Mouse (Mus musculus) embryonic facial prominence, embryonic 12.5 days (tissue): ENCODE measurements around the gene Plcz1. TPM values are rescaled to one million over a fixed set of nuclear protein-coding genes. Genes with fewer than 3 reads are reported as not detected.

ENCODE experiments used
- ATAC-seq: fragments of 200-750 bp; cut with Nextera tagmentation; 2 replicates; pipeline ENCODE4 v1.8.0; 2017; ENCODE audit not compliant: insufficient number of reproducible peaks, insufficient read depth, low FRiP score, low TSS enrichment
- H3K27ac ChIP-seq: fragments of 300-500 bp; sonication (generic); 2 replicates; pipeline ENCODE4 v1.5.1; 2016; ENCODE audit warnings: mild to moderate bottlenecking
- H3K27me3 ChIP-seq: fragments of 300-500 bp; sonication (generic); 2 replicates; pipeline ENCODE4 v1.6.1; 2016; ENCODE audit warnings: mild to moderate bottlenecking, moderate library complexity
- H3K36me3 ChIP-seq: fragments of 300-500 bp; sonication (generic); 2 replicates; pipeline ENCODE4 v1.6.1; 2016; ENCODE audit warnings: mild to moderate bottlenecking
- H3K4me1 ChIP-seq: fragments of 300-500 bp; sonication (generic); 2 replicates; pipeline ENCODE4 v1.6.1; 2016
- H3K4me2 ChIP-seq: fragments of 300-500 bp; sonication (generic); replicated peaks from 2 replicates; pipeline ENCODE4 v1.6.1; 2016; ENCODE audit warnings: mild to moderate bottlenecking, moderate library complexity
- H3K4me3 ChIP-seq: fragments of 300-500 bp; sonication (generic); 2 replicates; pipeline ENCODE4 v1.5.1; 2016; ENCODE audit warnings: mild to moderate bottlenecking
- H3K9ac ChIP-seq: fragments of 300-500 bp; sonication (generic); 2 replicates; pipeline ENCODE4 v1.6.1; 2016; ENCODE audit warnings: mild to moderate bottlenecking, moderate library complexity
- H3K9me3 ChIP-seq: fragments of 300-500 bp; sonication (generic); 2 replicates; pipeline ENCODE4 v1.6.1; 2016; ENCODE audit warnings: mild to moderate bottlenecking, moderate library complexity
- WGBS: fragments of 180-500 bp; shearing (Covaris S2); methylation state at CpG from one replicate; pipeline ENCODE4 v1.1.7; 2016; 5-methylcytosine and 5-hydroxymethylcytosine counted together
- polyA plus RNA-seq: library from polyadenylated mRNA; unstranded; fragments of >200 nt; fragmentation: Nextera tagmentation; extraction: Ambion mirVana; gene quantifications from 2 replicates; pipeline ENCODE4 v1.2.1, GENCODE M21; 2016

Plcz1 gene
- polyA plus RNA-seq, 1 experiment from 2014 or later = not detected

DNA sequence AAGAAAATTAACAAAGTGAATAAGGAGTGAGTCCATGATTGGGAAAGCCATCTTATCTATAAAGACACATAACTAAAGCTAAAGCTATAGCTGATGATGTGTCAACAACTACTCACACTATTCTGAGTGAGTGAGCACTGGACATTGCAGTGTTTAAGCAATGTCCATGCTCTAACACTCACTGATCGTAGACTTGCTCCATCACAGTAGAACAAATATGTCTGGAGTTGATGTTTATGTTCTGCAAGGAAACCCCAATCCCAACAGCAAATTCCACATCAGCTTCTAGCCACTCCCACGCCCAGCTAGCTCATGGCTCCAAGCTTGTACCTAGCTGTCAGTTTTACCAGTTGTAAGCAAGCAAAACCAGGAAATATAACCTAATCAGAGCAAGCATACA, 54.7 kb downstream of the Plcz1 start:
- H3K9me3 ChIP-seq = no peaks in the 10 kb centered on the region
- H3K27ac ChIP-seq = no peak overlapping the region
- H3K27me3 ChIP-seq = no peaks in the 10 kb centered on the region
- H3K4me2 ChIP-seq = no peak overlapping the region
- no peak overlapping the region for H3K4me3 ChIP-seq
- WGBS = 71% methylated on average over 2 of the region's 2 CpGs
- no peak for ATAC-seq
- no peaks in the 10 kb centered on the region for H3K4me1 ChIP-seq
- H3K36me3 ChIP-seq = no peaks in the 10 kb centered on the region
- no peak overlapping the region for H3K9ac ChIP-seq

DNA sequence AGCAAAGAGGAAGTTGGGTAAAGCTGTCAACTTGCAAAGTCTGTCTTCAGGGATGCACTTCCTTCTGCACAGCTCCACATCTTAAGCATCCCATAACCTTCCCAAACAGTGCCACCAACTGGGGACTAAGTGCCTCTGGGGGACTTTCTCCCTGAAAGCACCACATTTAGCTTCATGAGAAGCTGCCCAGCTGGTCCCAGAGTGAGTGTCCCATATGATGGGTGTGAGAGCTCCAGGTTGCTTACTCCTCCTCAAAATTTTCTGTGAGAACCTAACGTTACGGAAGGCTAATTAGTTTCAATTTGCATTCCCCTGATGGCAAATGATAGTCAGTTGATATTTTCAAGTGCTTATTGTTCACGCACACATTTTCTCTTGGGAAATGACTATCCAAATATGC, 57.2 kb downstream of the Plcz1 start:
- no peaks in the 10 kb centered on the region for H3K4me1 ChIP-seq
- WGBS = 86% methylated on average over 3 of the region's 3 CpGs
- H3K27ac ChIP-seq = no peak overlapping the region
- no peak for ATAC-seq
- H3K4me3 ChIP-seq = no peak overlapping the region
- no peak overlapping the region for H3K9ac ChIP-seq
- no peaks in the 10 kb centered on the region for H3K9me3 ChIP-seq
- H3K4me2 ChIP-seq = no peak overlapping the region
- no peaks in the 10 kb centered on the region for H3K27me3 ChIP-seq
- H3K36me3 ChIP-seq = no peaks in the 10 kb centered on the region

GRCm38 (mm10) chr6:139981061-139981460, 60.2 kb downstream of the Plcz1 start:
- H3K4me2 ChIP-seq = no peak overlapping the region
- H3K27me3 ChIP-seq = no peaks in the 10 kb centered on the region
- no peak overlapping the region for H3K27ac ChIP-seq
- H3K36me3 ChIP-seq = no peaks in the 10 kb centered on the region
- no peak overlapping the region for H3K9ac ChIP-seq
- no peaks in the 10 kb centered on the region for H3K4me1 ChIP-seq
- ATAC-seq = no peak
- no peak overlapping the region for H3K4me3 ChIP-seq
- H3K9me3 ChIP-seq = no peaks in the 10 kb centered on the region

DNA sequence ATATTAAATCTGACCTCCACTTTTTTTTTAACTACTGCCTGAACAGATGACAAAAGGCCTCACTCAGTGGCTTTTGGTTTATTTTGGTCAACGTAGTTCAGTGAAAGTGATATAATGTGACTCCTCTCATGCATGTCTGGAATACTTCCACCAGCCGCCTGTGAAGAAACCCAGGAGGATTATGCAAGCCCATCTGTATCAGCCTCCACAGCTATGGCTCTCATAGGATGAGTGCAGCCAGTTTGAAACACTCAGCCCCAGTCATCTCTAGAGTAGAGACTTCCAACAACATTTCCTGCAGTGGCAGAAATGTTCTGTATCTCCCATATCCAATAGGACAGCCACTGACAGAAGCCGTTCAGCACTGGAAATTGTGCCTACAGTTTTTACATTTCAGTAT, 63.1 kb downstream of the Plcz1 start:
- Histone ChIP-seq H3K4me1 (no peaks in the 10 kb centered on the region), H3K4me2 (no peak overlapping the region), H3K4me3 (no peak overlapping the region), H3K9ac (no peak overlapping the region), H3K27ac (no peak overlapping the region), H3K27me3 (no peaks in the 10 kb centered on the region), H3K9me3 (no peaks in the 10 kb centered on the region), H3K36me3 (no peaks in the 10 kb centered on the region)
- no peak for ATAC-seq
- 53% methylated on average over 3 of the region's 3 CpGs for WGBS

- H3K4me3 ChIP-seq = no peak overlapping the region
- no peaks in the 10 kb centered on the region for H3K27me3 ChIP-seq
- H3K27ac ChIP-seq = no peak overlapping the region
- H3K9me3 ChIP-seq = no peaks in the 10 kb centered on the region
- H3K36me3 ChIP-seq = no peaks in the 10 kb centered on the region
- H3K4me2 ChIP-seq = no peak overlapping the region
- no peak for ATAC-seq
- H3K9ac ChIP-seq = no peak overlapping the region
- no peaks in the 10 kb centered on the region for H3K4me1 ChIP-seq
- 83% methylated on average over 5 of the region's 5 CpGs for WGBS
These were observed 66.6 kb downstream of the Plcz1 start for GRCm38 (mm10) chr6:139974668-139975067.

DNA sequence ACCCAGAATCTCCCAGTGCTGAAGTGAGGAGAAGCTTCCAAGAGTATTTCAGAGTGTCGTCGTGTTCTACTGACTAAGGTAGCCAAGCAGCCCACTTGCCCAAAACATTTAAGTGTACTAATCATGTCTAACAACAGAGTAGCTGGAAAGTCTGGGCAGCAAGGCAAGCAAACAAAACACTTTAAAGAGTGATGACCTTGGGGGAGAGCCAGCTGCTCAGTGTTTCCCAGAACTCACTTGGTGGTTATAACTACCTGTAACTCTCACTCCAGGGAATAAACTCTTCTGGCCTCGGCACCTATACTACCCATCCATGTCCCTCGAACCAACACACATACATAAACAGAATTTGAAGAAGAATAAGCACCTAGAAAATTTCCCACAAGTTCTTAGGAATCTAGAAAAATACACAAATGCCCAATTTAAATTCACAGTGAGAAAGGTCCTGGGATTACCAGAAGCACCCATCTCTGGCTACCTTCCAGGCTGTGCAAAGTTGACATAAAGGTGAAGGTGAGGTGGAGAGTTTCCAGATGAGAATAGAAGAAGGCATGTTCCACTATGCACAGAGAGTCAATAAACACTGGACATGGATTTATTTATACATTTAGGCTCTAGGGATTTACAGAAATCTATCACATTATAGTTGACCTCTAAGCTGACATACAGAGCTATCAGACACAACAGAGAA, 69.5 kb downstream of the Plcz1 start:
- 86% methylated on average over 4 of the region's 4 CpGs for WGBS
- H3K27ac ChIP-seq = no peak overlapping the region
- no peak overlapping the region for H3K4me3 ChIP-seq
- H3K4me2 ChIP-seq = no peak overlapping the region
- no peak for ATAC-seq
- no peaks in the 10 kb centered on the region for H3K4me1 ChIP-seq
- no peaks in the 10 kb centered on the region for H3K27me3 ChIP-seq
- H3K9me3 ChIP-seq = no peaks in the 10 kb centered on the region
- no peaks in the 10 kb centered on the region for H3K36me3 ChIP-seq
- H3K9ac ChIP-seq = no peak overlapping the region

GRCm38 (mm10) chr6:139966684-139967083, 74.6 kb downstream of the Plcz1 start:
- no peak for ATAC-seq
- H3K9ac ChIP-seq = no peak overlapping the region
- H3K4me2 ChIP-seq = no peak overlapping the region
- no peaks in the 10 kb centered on the region for H3K27me3 ChIP-seq
- no peaks in the 10 kb centered on the region for H3K36me3 ChIP-seq
- no peaks in the 10 kb centered on the region for H3K4me1 ChIP-seq
- 66% methylated on average over 6 of the region's 6 CpGs for WGBS
- H3K4me3 ChIP-seq = no peak overlapping the region
- no peaks in the 10 kb centered on the region for H3K9me3 ChIP-seq
- no peak overlapping the region for H3K27ac ChIP-seq

DNA sequence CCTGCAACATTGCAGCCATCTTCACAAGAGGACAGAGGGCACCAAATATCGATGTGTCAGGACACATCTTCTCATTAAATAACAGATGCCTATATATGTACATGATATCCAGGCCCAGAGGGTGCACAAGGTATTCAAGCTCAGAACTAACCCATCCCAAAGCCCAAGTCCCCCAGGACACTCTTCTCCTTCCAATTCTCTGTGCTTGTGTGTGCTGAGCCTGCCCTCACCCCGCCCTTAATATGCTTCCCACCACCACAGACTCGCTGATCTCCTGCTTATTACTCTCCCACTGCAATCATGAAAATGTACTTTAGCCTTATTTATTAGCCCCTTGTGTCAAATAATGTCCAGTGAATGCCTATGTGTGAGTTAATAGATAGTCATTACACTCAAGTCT, 76.4 kb downstream of the Plcz1 start:
- Histone ChIP-seq H3K4me2 (no peak overlapping the region), H3K9me3 (no peaks in the 10 kb centered on the region), H3K9ac (no peak overlapping the region), H3K27ac (no peak overlapping the region), H3K27me3 (no peaks in the 10 kb centered on the region), H3K36me3 (no peaks in the 10 kb centered on the region), H3K4me1 (no peaks in the 10 kb centered on the region), H3K4me3 (no peak overlapping the region)
- ATAC-seq = no peak
- 85% methylated on average over 3 of the region's 3 CpGs for WGBS

GRCm38 (mm10) chr6:139963775-139964174, 77.5 kb downstream of the Plcz1 start:
- no peaks in the 10 kb centered on the region for H3K36me3 ChIP-seq
- H3K4me2 ChIP-seq = no peak overlapping the region
- no peak for ATAC-seq
- 55% methylated on average over 3 of the region's 3 CpGs for WGBS
- H3K9ac ChIP-seq = no peak overlapping the region
- no peaks in the 10 kb centered on the region for H3K9me3 ChIP-seq
- H3K27ac ChIP-seq = no peak overlapping the region
- H3K4me3 ChIP-seq = no peak overlapping the region
- no peaks in the 10 kb centered on the region for H3K4me1 ChIP-seq
- no peaks in the 10 kb centered on the region for H3K27me3 ChIP-seq

- no peaks in the 10 kb centered on the region for H3K9me3 ChIP-seq
- H3K27ac ChIP-seq = no peak overlapping the region
- no peak overlapping the region for H3K4me2 ChIP-seq
- H3K4me3 ChIP-seq = no peak overlapping the region
- ATAC-seq = no peak
- no peak overlapping the region for H3K9ac ChIP-seq
- H3K4me1 ChIP-seq = no peaks in the 10 kb centered on the region
- 71% methylated on average over 7 of the region's 7 CpGs for WGBS
- no peaks in the 10 kb centered on the region for H3K27me3 ChIP-seq
- H3K36me3 ChIP-seq = no peaks in the 10 kb centered on the region
These were observed 83.6 kb downstream of the Plcz1 start for GRCm38 (mm10) chr6:139957531-139958241.

GRCm38 (mm10) chr6:139953596-139953995, 87.7 kb downstream of the Plcz1 start:
- WGBS = 79% methylated on average over 12 of the region's 12 CpGs
- ATAC-seq = no peak

DNA sequence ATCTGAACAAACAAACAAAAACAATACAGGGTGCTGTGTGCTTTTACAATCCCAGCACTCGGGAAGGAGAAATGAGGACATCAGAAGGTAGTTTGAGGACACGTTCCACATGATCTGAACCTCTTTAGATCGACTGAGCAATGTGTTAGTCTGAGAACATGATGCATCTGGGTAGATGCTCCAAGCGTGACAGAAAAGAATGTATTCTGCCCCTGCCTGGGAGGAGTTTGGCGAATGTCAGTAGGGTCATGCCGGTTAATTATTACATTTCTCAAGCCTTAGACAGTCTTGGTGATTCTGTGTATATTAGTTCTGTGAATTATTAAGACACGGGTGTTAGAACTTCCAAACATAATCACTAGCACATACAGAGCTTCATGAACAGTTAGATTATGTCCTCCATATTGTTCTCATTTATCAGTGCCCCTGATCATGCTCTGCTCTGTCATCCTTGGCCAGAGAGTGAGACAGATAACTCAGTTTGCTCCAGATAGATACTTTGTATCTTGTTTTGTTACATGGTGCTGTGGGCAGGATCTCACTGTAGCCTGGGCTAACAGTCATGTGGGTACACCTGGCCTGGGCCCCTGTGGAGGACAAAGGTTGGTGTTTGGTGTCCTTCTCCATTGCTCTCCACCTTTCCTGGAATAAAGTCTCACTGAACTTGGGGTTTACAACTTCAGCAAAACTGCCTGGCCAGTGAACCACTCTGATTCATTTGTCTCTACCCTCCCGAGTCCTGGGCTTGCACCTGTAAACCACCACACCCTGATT, 94.0 kb downstream of the Plcz1 start:
- Histone ChIP-seq H3K36me3 (no peaks in the 10 kb centered on the region), H3K4me1 (no peaks in the 10 kb centered on the region), H3K4me3 (no peak overlapping the region), H3K9me3 (no peaks in the 10 kb centered on the region), H3K4me2 (no peak overlapping the region), H3K27ac (no peak overlapping the region), H3K9ac (no peak overlapping the region), H3K27me3 (no peaks in the 10 kb centered on the region)
- ATAC-seq = no peak
- WGBS = 84% methylated on average over 8 of the region's 8 CpGs

More at GRCm38 (mm10) chr6:139953596-139953995, 87.7 kb downstream of the Plcz1 start:
- H3K36me3 ChIP-seq = no peaks in the 10 kb centered on the region
- H3K9me3 ChIP-seq = no peaks in the 10 kb centered on the region
- H3K9ac ChIP-seq = no peak overlapping the region
- H3K27me3 ChIP-seq = no peaks in the 10 kb centered on the region
- no peak overlapping the region for H3K4me2 ChIP-seq
- no peaks in the 10 kb centered on the region for H3K4me1 ChIP-seq
- H3K27ac ChIP-seq = no peak overlapping the region
- H3K4me3 ChIP-seq = no peak overlapping the region
